22 mouse cellular contexts compared by ENCODE assay signal in the genomic region with DNA sequence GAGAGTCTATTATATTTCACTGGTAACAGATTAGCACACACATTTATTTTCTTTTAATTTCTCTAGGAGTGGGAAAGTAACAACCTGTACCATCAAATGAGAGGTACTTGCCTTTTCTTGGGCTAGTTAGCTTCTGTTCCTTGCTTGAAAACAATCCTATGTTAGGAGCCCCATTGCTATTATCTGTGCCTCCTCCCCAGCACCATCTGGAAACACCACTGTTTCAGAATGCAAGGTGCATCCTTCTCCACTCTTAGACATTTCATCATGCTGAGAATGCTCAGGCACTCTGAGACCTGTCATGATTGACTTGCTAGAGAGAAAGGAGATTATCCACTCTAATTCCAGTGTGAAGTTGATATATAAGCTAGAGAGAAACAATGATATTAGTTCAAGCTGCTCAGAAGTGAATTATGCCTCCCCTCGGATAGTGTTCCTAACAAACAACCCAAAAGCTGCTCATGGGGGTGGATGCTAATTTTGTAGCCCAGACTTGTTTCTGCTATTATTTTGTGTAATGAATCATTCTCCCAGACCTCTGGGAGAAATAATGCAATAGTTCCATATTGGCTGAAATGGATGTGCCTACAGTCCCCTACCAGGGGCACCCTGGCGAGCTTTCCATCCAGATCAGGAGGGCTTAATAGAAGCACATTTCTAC.
A peak's percentile ranks its signal among the peaks of the same experiment; 100 is the strongest.
DNase-seq lines count a peak whose midpoint lies in the region.
"Had no signal": no experiment of that assay in that cellular context is flagged by ENCODE, and none has a peak within 500 bp of the region (broad histone marks: within the 10 kb centered on the region; RNA-seq: fewer than 3 reads in every experiment).

No protein-coding gene starts in this region.

- DNase-seq in frontal cortex, postnatal 36 days (ENCODE audit: low spot score in 2 of 2): peak; percentile 21 to 36
- no peak for DNase-seq in frontal cortex, postnatal 14 days (ENCODE audit: low spot score in 2 of 2)
- DNase-seq in right cerebral cortex, adult 2 months (ENCODE audit: low spot score in 2 of 2): peak; percentile 48
- no peak for DNase-seq in right cerebral cortex, postnatal 14 days
- DNase-seq in layer of hippocampus, adult 9-10 months (ENCODE audit: low spot score): peak; percentile 37
- peak; percentile 67 for DNase-seq in telencephalon, adult 2 months (ENCODE audit: low read depth, low spot score)
- no peak for DNase-seq in kidney, adult 11 months
- DNase-seq in thymus, postnatal 25 days: no peak
- DNase-seq: adrenal gland, adult 8-10 months; cerebellum, adult 8-10 months; cerebellum, postnatal 25 days; embryo, embryonic 11 days; gastrocnemius, postnatal 10 days; heart, postnatal 14 days; kidney, adult 18-20 months; kidney, postnatal 36 days; liver; lung, adult 2 months; lung, postnatal 10 days; midbrain, embryonic 14.5 days; retina, postnatal 1 day; thymus, adult 18-20 months had no signal

Comparison
In these comparisons a context has a peak if more than half of its experiments do, and no peak if none do; other contexts are left out.
1. DNase-seq: peak in frontal cortex, postnatal 36 days (2 of 2), right cerebral cortex, adult 2 months (2 of 2), layer of hippocampus, adult 9-10 months (single experiment) and telencephalon, adult 2 months (single experiment); none in frontal cortex, postnatal 14 days (0 of 2), right cerebral cortex, postnatal 14 days (single experiment), kidney, adult 11 months (single experiment) and thymus, postnatal 25 days (single experiment).